Mouse (Mus musculus) hindbrain, embryonic 11.5 days (tissue): ENCODE data around the gene Gpr55. TPM values are rescaled to one million over a fixed set of nuclear protein-coding genes. Genes with fewer than 3 reads are reported as not detected.
A peak's percentile ranks its signal among the peaks of the same experiment; 100 is the strongest.

ENCODE experiments used
- ATAC-seq: fragments of 200-750 bp; cut with Nextera tagmentation; 2 replicates; pipeline ENCODE4 v1.8.0; 2017; ENCODE audit warnings: mild to moderate bottlenecking, moderate TSS enrichment, moderate library complexity; ENCODE audit not compliant: low FRiP score
- DNase-seq: peaks from one replicate; pipeline ENCODE4 v3.0.0-alpha.2; 2015; ENCODE audit warnings: low spot score
- H3K27ac ChIP-seq: fragments of 300-500 bp; sonication (generic); 2 replicates; pipeline ENCODE4 v1.5.1; 2014; ENCODE audit warnings: mild to moderate bottlenecking, low read depth, low read length
- H3K27me3 ChIP-seq: fragments of 300-500 bp; sonication (generic); 2 replicates; pipeline ENCODE4 v1.6.1; 2014; ENCODE audit warnings: mild to moderate bottlenecking, low read length, moderate library complexity, mixed read lengths; ENCODE audit not compliant: control insufficient read depth, insufficient read depth
- H3K36me3 ChIP-seq: fragments of 300-500 bp; sonication (generic); 2 replicates; pipeline ENCODE4 v1.6.1; 2014; ENCODE audit warnings: mild to moderate bottlenecking, low read length, moderate library complexity, mixed read lengths; ENCODE audit not compliant: control insufficient read depth, insufficient read depth
- H3K4me1 ChIP-seq: fragments of 300-500 bp; sonication (generic); replicated peaks from 2 replicates; pipeline ENCODE4 v1.6.1; 2014; ENCODE audit warnings: low read length, mixed read lengths; ENCODE audit not compliant: control insufficient read depth, insufficient read depth
- H3K4me2 ChIP-seq: fragments of 300-500 bp; sonication (generic); replicated peaks from 2 replicates; pipeline ENCODE4 v1.6.1; 2014; ENCODE audit warnings: mild to moderate bottlenecking, low read depth, low read length
- H3K4me3 ChIP-seq: fragments of 300-500 bp; sonication (generic); 2 replicates; pipeline ENCODE4 v1.5.1; 2014; ENCODE audit warnings: low read depth, low read length
- H3K9ac ChIP-seq: fragments of 300-500 bp; sonication (generic); 2 replicates; pipeline ENCODE4 v1.6.1; 2014; ENCODE audit warnings: low read depth, low read length
- H3K9me3 ChIP-seq: fragments of 300-500 bp; sonication (generic); 2 replicates; pipeline ENCODE4 v1.6.1; 2016; ENCODE audit warnings: low read length; ENCODE audit not compliant: control insufficient read depth
- WGBS: fragments of 180-500 bp; shearing (Covaris S2); extraction: QIAGEN DNeasy Blood & Tissue Kit; methylation state at CpG from one replicate; pipeline ENCODE4 v1.1.7; 2014; 5-methylcytosine and 5-hydroxymethylcytosine counted together
- polyA plus RNA-seq: library from polyadenylated mRNA; unstranded; fragments of >200 nt; fragmentation: Nextera tagmentation; extraction: Ambion mirVana; gene quantifications from 2 replicates; pipeline ENCODE4 v1.2.1, GENCODE M21; 2014

Gpr55 gene
- polyA plus RNA-seq, 1 experiment from 2014 or later, result 0.08 TPM

DNA sequence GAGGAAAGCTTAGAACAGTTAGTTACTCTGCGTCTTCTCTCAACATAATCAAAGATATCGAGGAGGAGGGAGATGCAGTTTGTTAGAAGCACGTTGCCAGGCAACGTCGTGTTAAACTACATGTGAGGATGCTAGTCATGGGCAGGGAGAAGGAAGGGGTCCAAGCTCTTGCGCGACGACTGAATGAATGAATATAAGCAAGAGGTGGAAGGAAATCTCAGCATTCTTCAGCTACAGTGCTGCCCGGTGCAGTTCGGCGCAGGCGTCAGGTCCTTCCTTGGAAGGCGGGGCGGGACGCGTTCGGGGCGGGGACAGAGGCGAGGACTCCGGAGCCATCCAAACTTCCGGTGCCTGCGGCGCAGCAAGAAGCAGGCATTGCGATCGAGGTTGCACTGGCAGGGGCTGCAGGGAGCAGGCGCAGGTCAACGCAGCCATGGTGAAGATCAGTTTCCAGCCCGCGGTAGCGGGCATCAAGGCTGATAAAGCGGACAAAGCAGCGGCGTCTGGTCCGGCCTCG lies 66.5 kb downstream of the Gpr55 start, which contains the start of gene Itm2c:
Gene Itm2c, plus strand, starts transcription at position 51 of the 517 bp plus-strand sequence.
- WGBS, result 1% methylated on average over 34 of the region's 35 CpGs

More for the DNA sequence above, 66.5 kb downstream of the Gpr55 start, which contains the start of gene Itm2c:
- Histone ChIP-seq H3K4me1 (peaks cover 16% of the 10 kb centered on the region), H3K9ac (peak within 1 kb of the TSS; percentile 70), H3K9me3 (no peaks in the 10 kb centered on the region), H3K36me3 (no peaks in the 10 kb centered on the region), H3K27me3 (no peaks in the 10 kb centered on the region), H3K4me2 (peak within 1 kb of the TSS; percentile 84), H3K4me3 (peak within 1 kb of the TSS; percentile 81), H3K27ac (peak within 1 kb of the TSS; percentile 87)
- ATAC-seq (peak; percentile 85), DNase-seq (peak; percentile 87)

Other genes with a start within 250 kb of the Gpr55 start
- 1.4 and 2.3 TPM in 2 replicates for gene A630001G21Rik, start 182.4 kb downstream of the Gpr55 start, polyA plus RNA-seq
- 72.7 and 77.1 TPM in 2 replicates for gene Cab39, start 167.6 kb downstream of the Gpr55 start, polyA plus RNA-seq
- gene Itm2c, start 66.7 kb downstream of the Gpr55 start, polyA plus RNA-seq, result 85.7 and 86.1 TPM in 2 replicates
- gene 4933407L21Rik, start 32.5 kb downstream of the Gpr55 start, polyA plus RNA-seq, result 0.46 and 0.60 TPM in 2 replicates
- gene Spata3, start 55.8 kb upstream of the Gpr55 start, polyA plus RNA-seq, result not detected in 2 replicates
- 0.18 and 0.42 TPM in 2 replicates for gene 2810459M11Rik, start 84.9 kb upstream of the Gpr55 start, polyA plus RNA-seq
- gene Psmd1, start 103.4 kb upstream of the Gpr55 start, polyA plus RNA-seq, result 216 and 247 TPM in 2 replicates
- gene Htr2b, start 151.0 kb upstream of the Gpr55 start, polyA plus RNA-seq, result 0.28 and 0.88 TPM in 2 replicates
- 0.33 TPM in 1 of 2 replicates, not detected in the other for gene Gm21972, start 172.6 kb upstream of the Gpr55 start, polyA plus RNA-seq
- gene Armc9, start 193.8 kb upstream of the Gpr55 start, polyA plus RNA-seq, result 33.9 and 36.1 TPM in 2 replicates